Mouse (Mus musculus) ES-Bruce4 (cell line): ENCODE measurements around the gene Nxnl2. TPM values are rescaled to one million over a fixed set of nuclear protein-coding genes. Genes with fewer than 3 reads are reported as not detected.

Experiments
- H3K27ac ChIP-seq: 2 replicates; pipeline ENCODE4 v1.5.1; 2012; ENCODE audit warnings: low read length, inconsistent platforms; ENCODE audit not compliant: insufficient read depth
- H3K27me3 ChIP-seq: 2 replicates; pipeline ENCODE4 v1.6.1; 2012; ENCODE audit warnings: mild to moderate bottlenecking, low read length, inconsistent platforms; ENCODE audit not compliant: control insufficient read depth, poor library complexity, insufficient read depth, severe bottlenecking
- H3K36me3 ChIP-seq: 2 replicates; pipeline ENCODE4 v1.6.1; 2012; ENCODE audit warnings: inconsistent platforms, mild to moderate bottlenecking, low read length, moderate library complexity; ENCODE audit not compliant: control insufficient read depth, poor library complexity, insufficient read depth, severe bottlenecking
- H3K4me1 ChIP-seq: one replicate; pipeline ENCODE4 v1.8.1; 2011; ENCODE audit warnings: low read length; ENCODE audit not compliant: control insufficient read depth, insufficient read depth
- H3K4me3 ChIP-seq: 2 replicates; pipeline ENCODE4 v1.5.1; 2011; ENCODE audit warnings: low read depth, mild to moderate bottlenecking, low read length
- H3K9ac ChIP-seq: 2 replicates; pipeline ENCODE4 v1.6.1; 2012; ENCODE audit warnings: low read depth, mild to moderate bottlenecking, inconsistent platforms; ENCODE audit not compliant: poor library complexity, severe bottlenecking
- H3K9me3 ChIP-seq: replicated peaks from 2 replicates; pipeline ENCODE4 v1.6.1; 2012; ENCODE audit warnings: mild to moderate bottlenecking, low read length, inconsistent platforms; ENCODE audit not compliant: control insufficient read depth, poor library complexity, insufficient read depth, severe bottlenecking
- CTCF ChIP-seq: IDR thresholded peaks from one replicate; pipeline ENCODE4 v1.8.1; 2011; ENCODE audit warnings: low read depth, low read length
- EP300 ChIP-seq: IDR thresholded peaks from 2 replicates; pipeline ENCODE4 v1.6.1; 2011; ENCODE audit warnings: low read depth, low read length; ENCODE audit not compliant: insufficient read depth
- POLR2A ChIP-seq: IDR thresholded peaks from one replicate; pipeline ENCODE4 v1.8.1; 2011; ENCODE audit warnings: low read length; ENCODE audit not compliant: insufficient read depth
- polyA plus RNA-seq: library from polyadenylated mRNA; stranded (reverse); fragments of >200 nt; gene quantifications from 2 replicates; pipeline ENCODE4 v1.2.4, GENCODE M21; 2011; ENCODE audit warnings: low read depth; ENCODE audit not compliant: missing spikeins, insufficient read depth, insufficient read length

Gene Nxnl2
- polyA plus RNA-seq, 1 experiment, result 2.6 TPM

DNA sequence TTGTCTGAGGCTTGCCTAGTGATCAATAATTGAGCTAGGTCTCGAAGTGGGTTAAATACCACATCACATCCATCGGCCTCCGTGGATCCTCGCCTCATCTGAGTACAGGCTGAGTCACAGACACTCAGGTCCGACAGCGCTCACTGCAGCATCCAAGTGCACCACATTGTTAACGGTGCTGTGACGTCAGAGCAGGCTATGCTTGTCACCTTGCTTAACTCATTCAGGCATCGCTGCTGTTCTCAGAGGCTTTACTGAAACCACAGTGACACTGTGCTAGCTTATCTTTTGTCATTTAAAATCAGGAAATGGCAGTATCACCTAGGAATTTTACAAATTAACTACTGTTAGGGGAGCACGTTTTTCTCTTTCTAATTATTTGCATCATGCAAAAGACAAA, 39.6 kb upstream of the Nxnl2 start:
- Histone ChIP-seq H3K27me3 (no peaks in the 10 kb centered on the region), H3K9ac (no peak overlapping the region), H3K9me3 (no peaks in the 10 kb centered on the region), H3K4me3 (no peak overlapping the region), H3K36me3 (peaks cover 5% of the 10 kb centered on the region), H3K27ac (peak overlapping the region; percentile 29; the same call in 1 of the 2 replicates), H3K4me1 (peaks cover 9% of the 10 kb centered on the region)
- TF ChIP-seq POLR2A (no peak), CTCF (no peak), EP300 (no peak)

DNA sequence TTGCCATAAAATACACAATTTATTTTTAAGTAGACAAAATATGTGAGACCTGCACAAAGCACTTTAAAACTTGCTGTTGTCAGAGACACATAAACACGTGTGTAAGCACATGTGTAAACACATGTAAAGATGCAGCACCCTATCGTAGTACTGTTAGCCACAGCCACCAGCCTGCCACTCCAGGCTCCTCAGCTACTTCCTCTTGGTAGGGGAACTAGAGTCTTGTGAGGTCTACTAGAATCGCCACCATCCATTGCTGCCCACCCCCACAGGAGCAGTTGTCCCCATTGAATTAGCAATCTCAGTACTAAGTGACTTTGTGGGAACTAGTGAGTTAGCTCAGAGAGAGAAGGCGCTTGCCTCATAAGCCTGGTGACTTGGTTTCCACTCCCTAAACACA, 34.5 kb upstream of the Nxnl2 start:
- no peak for TF ChIP-seq EP300
- no peak for TF ChIP-seq POLR2A
- TF ChIP-seq CTCF, result no peak
- Histone ChIP-seq H3K36me3 (peaks cover 16% of the 10 kb centered on the region), H3K4me3 (no peak overlapping the region), H3K9ac (no peak overlapping the region), H3K27ac (peak overlapping the region; percentile 64), H3K9me3 (no peaks in the 10 kb centered on the region), H3K27me3 (no peaks in the 10 kb centered on the region), H3K4me1 (no peaks in the 10 kb centered on the region)

DNA sequence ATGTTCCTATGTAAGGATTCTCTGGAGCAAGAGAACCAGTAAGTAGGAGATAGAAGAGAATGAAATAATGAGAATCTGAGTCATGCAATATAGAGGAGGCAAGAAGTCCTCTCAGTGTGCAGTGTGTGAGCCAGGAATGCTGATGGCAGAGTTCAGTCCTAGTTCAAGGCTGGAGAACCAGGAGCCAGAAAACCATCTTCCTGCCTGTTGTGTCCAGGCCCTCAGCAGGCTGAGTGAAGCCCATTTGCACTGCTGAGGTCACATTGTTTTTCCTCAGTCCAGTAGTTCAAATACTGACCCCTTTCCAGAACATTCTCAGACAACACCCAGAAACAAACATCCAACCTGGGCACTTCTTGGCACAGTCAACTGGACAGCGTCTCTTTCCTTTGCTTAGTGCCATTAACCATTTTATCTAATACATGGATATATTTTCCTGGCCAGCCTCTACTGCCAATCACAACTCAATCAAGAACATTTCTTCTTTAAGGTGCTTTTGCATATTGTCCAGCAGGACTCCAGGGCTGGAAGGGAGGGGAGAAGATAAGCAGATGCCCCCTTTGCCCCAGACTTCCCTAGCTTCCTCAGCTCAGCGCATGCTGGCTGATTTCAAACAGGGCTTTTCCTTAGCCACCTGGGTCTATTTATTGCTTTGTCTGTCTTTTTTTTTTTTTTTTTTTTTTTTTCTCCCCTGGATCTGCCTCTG, 33.7 kb upstream of the Nxnl2 start:
- Histone ChIP-seq H3K9ac (no peak overlapping the region), H3K4me1 (no peaks in the 10 kb centered on the region), H3K27me3 (no peaks in the 10 kb centered on the region), H3K36me3 (peaks cover 17% of the 10 kb centered on the region), H3K4me3 (no peak overlapping the region), H3K9me3 (no peaks in the 10 kb centered on the region), H3K27ac (peak overlapping the region; percentile 67)
- TF ChIP-seq CTCF (no peak), POLR2A (no peak), EP300 (no peak)

DNA sequence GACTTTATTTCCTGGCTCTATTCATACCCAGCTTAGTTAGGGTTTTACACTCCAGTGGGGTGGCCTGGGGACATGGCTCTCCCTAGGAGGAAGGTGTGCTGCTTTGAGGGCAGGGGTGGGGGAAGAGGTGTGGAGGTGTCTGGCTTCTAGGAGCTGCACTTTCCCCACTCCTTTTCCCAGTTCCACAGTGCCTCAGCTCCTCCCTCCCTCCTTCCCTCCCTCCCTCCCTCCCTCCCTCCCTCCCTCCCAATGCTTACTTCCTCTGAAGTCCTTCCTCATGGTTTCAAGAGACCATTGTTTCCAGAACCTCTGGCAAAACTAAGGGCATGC, 33.2 kb upstream of the Nxnl2 start:
- Histone ChIP-seq H3K9ac (no peak overlapping the region), H3K9me3 (no peaks in the 10 kb centered on the region), H3K36me3 (peaks cover 21% of the 10 kb centered on the region), H3K27me3 (no peaks in the 10 kb centered on the region), H3K4me3 (no peak overlapping the region), H3K27ac (no peak overlapping the region), H3K4me1 (no peaks in the 10 kb centered on the region)
- no peak for TF ChIP-seq CTCF
- TF ChIP-seq POLR2A, result no peak
- 0 out of 2 replicates have a peak, but pooled peaks have one; percentile 9 for TF ChIP-seq EP300

DNA sequence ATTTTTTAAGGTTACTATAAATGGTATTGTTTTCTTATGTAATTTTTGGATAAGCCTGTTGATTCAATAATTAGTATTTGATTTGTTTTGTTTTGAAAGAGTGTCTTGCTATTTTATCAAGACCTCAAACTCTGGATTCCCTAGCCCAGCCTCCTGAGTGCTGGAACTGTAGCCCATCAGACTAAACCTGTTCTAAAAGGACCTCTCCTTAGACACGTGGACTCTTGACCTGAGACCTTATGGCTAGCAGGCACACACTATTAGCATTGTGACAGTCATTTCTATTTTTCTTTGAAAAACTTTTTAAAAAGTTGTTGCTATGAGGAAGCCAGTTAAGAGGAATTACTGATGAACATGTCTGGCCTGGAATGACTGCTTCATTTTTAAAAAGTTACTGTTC, 23.7 kb upstream of the Nxnl2 start:
- Histone ChIP-seq H3K9ac (no peak overlapping the region), H3K36me3 (peaks cover 26% of the 10 kb centered on the region), H3K9me3 (no peaks in the 10 kb centered on the region), H3K4me1 (no peaks in the 10 kb centered on the region), H3K27ac (no peak overlapping the region), H3K4me3 (no peak overlapping the region), H3K27me3 (no peaks in the 10 kb centered on the region)
- TF ChIP-seq CTCF (no peak), EP300 (no peak)

DNA sequence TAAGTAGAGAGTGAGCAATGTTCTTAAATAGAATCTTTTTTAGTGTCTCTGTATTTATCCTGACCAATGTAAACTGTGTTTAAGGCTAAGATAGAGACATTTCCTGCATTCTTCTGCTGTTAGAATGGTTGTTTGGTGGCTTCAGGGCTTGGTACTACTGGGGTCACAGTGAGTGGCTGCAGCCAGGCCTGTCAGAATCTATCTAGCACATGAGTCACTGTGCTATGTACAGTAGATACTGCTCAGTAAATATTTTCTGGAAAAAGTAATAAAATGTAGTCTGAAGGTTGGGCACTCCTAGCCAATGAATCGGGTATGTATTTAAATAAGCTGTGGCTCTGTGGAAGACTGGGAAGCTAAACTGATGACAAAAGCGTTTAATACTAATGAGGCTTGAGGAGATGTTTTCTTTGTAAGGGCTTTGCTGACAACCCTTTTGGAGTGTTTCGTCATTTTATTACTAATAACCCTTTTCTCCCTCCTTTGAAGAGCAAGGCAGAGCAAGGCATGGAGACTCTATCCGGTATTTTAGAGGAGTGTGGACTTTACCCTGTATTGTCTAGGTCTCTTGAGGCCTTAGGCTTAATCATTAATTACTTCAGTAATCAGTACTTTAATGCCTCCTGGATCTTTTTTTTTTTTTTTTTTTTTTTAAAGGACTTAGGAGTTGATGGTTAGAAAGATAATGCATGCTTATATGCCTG, 17.7 kb upstream of the Nxnl2 start:
- peaks cover 1% of the 10 kb centered on the region for H3K4me1 ChIP-seq
- H3K9me3 ChIP-seq, result no peaks in the 10 kb centered on the region
- no peak overlapping the region for H3K4me3 ChIP-seq
- peaks cover 23% of the 10 kb centered on the region for H3K36me3 ChIP-seq
- TF ChIP-seq CTCF, result no peak
- TF ChIP-seq EP300, result no peak
- no peak for TF ChIP-seq POLR2A
- no peak overlapping the region for H3K9ac ChIP-seq
- no peak overlapping the region for H3K27ac ChIP-seq
- no peaks in the 10 kb centered on the region for H3K27me3 ChIP-seq
